ENCODE assay signal across 21 mouse cellular contexts in genomic region chr12:29486424-29487035, GRCm38 (mm10). TPM values are rescaled to one million over a fixed set of nuclear protein-coding genes. Genes with fewer than 3 reads are reported as not detected.
DNase-seq lines count a peak whose midpoint lies in the region; ATAC-seq and TF ChIP-seq lines count a peak whose summit lies in the region.
"Had no signal": no experiment of that assay in that cellular context is flagged by ENCODE, and none has a peak within 500 bp of the region (broad histone marks: within the 10 kb centered on the region; RNA-seq: fewer than 3 reads in every experiment).

No protein-coding gene starts in this region.

- DNase-seq in frontal cortex, adult 2 months (ENCODE audit: extremely low spot score in 1 of 2, low spot score in 1 of 2), result peak; percentile 21 to 56
- no peak for DNase-seq in frontal cortex, postnatal 10 days (ENCODE audit: low spot score in 2 of 2)
- peak; percentile 6 to 14 for DNase-seq in left cerebral cortex, adult 9 months (ENCODE audit: low spot score in 2 of 2)
- DNase-seq in left cerebral cortex, adult 11 months (ENCODE audit: low spot score), result no peak
- DNase-seq in right cerebral cortex, postnatal 4 days, result peak; percentile 28
- no peak for DNase-seq in lung, postnatal 0 days (ENCODE audit: low spot score)
- DNase-seq: adrenal gland, postnatal 36 days; B cell, adult 2 months; cerebellum, adult 9-11 months; gastrocnemius, postnatal 25 days; heart, adult 2 months; kidney, adult 11 months; kidney, postnatal 25 days; layer of hippocampus, adult 9-11 months; liver; lung, postnatal 10 days had no signal

- no peak overlapping the region for H3K9ac ChIP-seq in forebrain, embryonic 16.5 days (replicated peaks; ENCODE audit: low read depth, low read length)
- H3K9ac ChIP-seq in lung, postnatal 0 days (replicated peaks; ENCODE audit: low read depth), result no peak overlapping the region
- H3K9ac ChIP-seq: embryonic facial prominence, embryonic 12.5 days; midbrain, embryonic 12.5 days; neural tube, embryonic 13.5 days had no signal

- H3K27ac ChIP-seq in forebrain, embryonic 16.5 days (ENCODE audit: low read length), result peak overlapping the region; percentile 52
- H3K27ac ChIP-seq in lung, postnatal 0 days (ENCODE audit: low read length), result no peak overlapping the region
- H3K27ac ChIP-seq: embryonic facial prominence, embryonic 12.5 days; heart, adult 2 months; midbrain, embryonic 12.5 days; neural tube, embryonic 13.5 days had no signal

- no peaks in the 10 kb centered on the region for H3K27me3 ChIP-seq in forebrain, embryonic 16.5 days (replicated peaks; ENCODE audit: control insufficient read depth, insufficient read depth, low read length)
- H3K27me3 ChIP-seq in lung, postnatal 0 days (replicated peaks; ENCODE audit: insufficient read depth, low read length), result no peaks in the 10 kb centered on the region
- H3K27me3 ChIP-seq: embryonic facial prominence, embryonic 12.5 days; midbrain, embryonic 12.5 days; neural tube, embryonic 13.5 days had no signal

- no peak for TF ChIP-seq EP300 in lung, postnatal 0 days (IDR thresholded peaks at IDR 0.05)

- WGBS in forebrain, embryonic 16.5 days, result 60% methylated on average over 10 of the region's 10 CpGs
- 78% methylated on average over 10 of the region's 10 CpGs for WGBS in lung, postnatal 0 days

- peak; percentile 90 for ATAC-seq in forebrain, embryonic 16.5 days
- ATAC-seq in lung, postnatal 0 days, result no peak

- no peaks in the 10 kb centered on the region for H3K9me3 ChIP-seq in forebrain, embryonic 16.5 days (ENCODE audit: control insufficient read depth, low read length)
- H3K9me3 ChIP-seq in lung, postnatal 0 days (ENCODE audit: low read length), result no peaks in the 10 kb centered on the region
- H3K9me3 ChIP-seq: embryonic facial prominence, embryonic 12.5 days; midbrain, embryonic 12.5 days; neural tube, embryonic 13.5 days had no signal

- no peaks in the 10 kb centered on the region for H3K36me3 ChIP-seq in forebrain, embryonic 16.5 days (ENCODE audit: control insufficient read depth, insufficient read depth)
- H3K36me3 ChIP-seq in lung, postnatal 0 days (ENCODE audit: insufficient read depth, low read length), result no peaks in the 10 kb centered on the region
- H3K36me3 ChIP-seq: embryonic facial prominence, embryonic 12.5 days; midbrain, embryonic 12.5 days; neural tube, embryonic 13.5 days had no signal

- H3K4me1 ChIP-seq in forebrain, embryonic 16.5 days (replicated peaks; ENCODE audit: control insufficient read depth, insufficient read depth, low read length), result peaks cover 6% of the 10 kb centered on the region; the same call in 1 of the 2 replicates
- H3K4me1 ChIP-seq in lung, postnatal 0 days (ENCODE audit: insufficient read depth, low read depth, low read length), result no peaks in the 10 kb centered on the region
- H3K4me1 ChIP-seq: embryonic facial prominence, embryonic 12.5 days; midbrain, embryonic 12.5 days; neural tube, embryonic 13.5 days had no signal

- H3K4me2 ChIP-seq in forebrain, embryonic 16.5 days (ENCODE audit: low read length), result no peak overlapping the region
- H3K4me2 ChIP-seq in lung, postnatal 0 days (replicated peaks; ENCODE audit: low read depth, low read length), result no peak overlapping the region
- H3K4me2 ChIP-seq: embryonic facial prominence, embryonic 12.5 days; midbrain, embryonic 12.5 days; neural tube, embryonic 13.5 days had no signal

- no peak overlapping the region for H3K4me3 ChIP-seq in forebrain, embryonic 16.5 days (replicated peaks; ENCODE audit: low read length)
- no peak overlapping the region for H3K4me3 ChIP-seq in lung, postnatal 0 days (ENCODE audit: low read depth, low read length)
- H3K4me3 ChIP-seq: embryonic facial prominence, embryonic 12.5 days; erythroblast, embryonic 14.5 days; heart, adult 2 months; midbrain, embryonic 12.5 days; neural tube, embryonic 13.5 days had no signal

- TF ChIP-seq CTCF in lung, postnatal 0 days (IDR thresholded peaks at IDR 0.05), result no peak

RNA-seq across cellular contexts. Expression of gene Myt1l, which starts 41.7 kb away (rescaled TPM):
- 82.1 and 82.4 TPM in 2 replicates for polyA plus RNA-seq in frontal cortex, adult 2 months (2012; rRNA removed)
- 261 and 316 TPM in 2 replicates for polyA plus RNA-seq in forebrain, embryonic 16.5 days (2015; fragmentation: Nextera tagmentation; extraction: Ambion mirVana)
- polyA plus RNA-seq in lung, postnatal 0 days (2015; fragmentation: Nextera tagmentation; extraction: Ambion mirVana), result not detected in 2 replicates
- polyA plus RNA-seq: erythroblast, embryonic 14.5 days had no signal

Comparison
In these comparisons a context has a peak if more than half of its experiments do, and no peak if none do; other contexts are left out.
1. DNase-seq: peak in frontal cortex, adult 2 months (2 of 2), left cerebral cortex, adult 9 months (2 of 2) and right cerebral cortex, postnatal 4 days (single experiment); none in frontal cortex, postnatal 10 days (0 of 2), left cerebral cortex, adult 11 months (single experiment) and lung, postnatal 0 days (single experiment).
2. RNA of gene Myt1l, which starts 41.7 kb away (polyA plus RNA-seq): 261 to 316 TPM in forebrain, embryonic 16.5 days and 82.1 to 82.4 TPM in frontal cortex, adult 2 months; not detected in lung, postnatal 0 days; every median in the first group is over 10 times any median in the second.